Mouse (Mus musculus) midbrain, embryonic 15.5 days (tissue): ENCODE measurements around the gene Tulp3. TPM values are rescaled to one million over a fixed set of nuclear protein-coding genes. Genes with fewer than 3 reads are reported as not detected.
A peak's percentile ranks its signal among the peaks of the same experiment; 100 is the strongest.
"Not testable (repeated sequence)": the region's sequence is repeated elsewhere in the genome, so short reads cannot be mapped to it uniquely, and the experiment has no call there.

Experiments
- ATAC-seq: fragments of 200-750 bp; cut with Nextera tagmentation; replicated peaks from 2 replicates; pipeline ENCODE4 v1.8.0; 2017; ENCODE audit warnings: moderate TSS enrichment
- H3K27ac ChIP-seq: fragments of 300-500 bp; sonication (generic); 2 replicates; pipeline ENCODE4 v1.5.1; 2015; ENCODE audit warnings: mild to moderate bottlenecking, inconsistent platforms
- H3K27me3 ChIP-seq: fragments of 300-500 bp; sonication (generic); replicated peaks from 2 replicates; pipeline ENCODE4 v1.6.1; 2015; ENCODE audit warnings: inconsistent platforms
- H3K36me3 ChIP-seq: fragments of 300-500 bp; sonication (generic); replicated peaks from 2 replicates; pipeline ENCODE4 v1.6.1; 2015; ENCODE audit warnings: inconsistent platforms
- H3K4me1 ChIP-seq: fragments of 300-500 bp; sonication (generic); 2 replicates; pipeline ENCODE4 v1.6.1; 2015; ENCODE audit warnings: inconsistent platforms
- H3K4me2 ChIP-seq: fragments of 300-500 bp; sonication (generic); 2 replicates; pipeline ENCODE4 v1.6.1; 2015; ENCODE audit warnings: inconsistent platforms, mild to moderate bottlenecking, moderate library complexity
- H3K4me3 ChIP-seq: fragments of 300-500 bp; sonication (generic); 2 replicates; pipeline ENCODE4 v1.5.1; 2015; ENCODE audit warnings: mild to moderate bottlenecking, inconsistent platforms
- H3K9ac ChIP-seq: fragments of 300-500 bp; sonication (generic); 2 replicates; pipeline ENCODE4 v1.6.1; 2015; ENCODE audit warnings: mild to moderate bottlenecking, inconsistent platforms
- H3K9me3 ChIP-seq: fragments of 300-500 bp; sonication (generic); 2 replicates; pipeline ENCODE4 v1.6.1; 2016; ENCODE audit warnings: inconsistent platforms
- WGBS: fragments of 180-500 bp; shearing (Covaris S2); methylation state at CpG from one replicate; pipeline ENCODE4 v1.1.7; 2015; ENCODE audit warnings: mixed read lengths; 5-methylcytosine and 5-hydroxymethylcytosine counted together
- polyA plus RNA-seq: library from polyadenylated mRNA; unstranded; fragments of >200 nt; fragmentation: Nextera tagmentation; extraction: Ambion mirVana; gene quantifications from 2 replicates; pipeline ENCODE4 v1.2.1, GENCODE M21; 2015

Tulp3 gene
- polyA plus RNA-seq, 1 experiment from 2014 or later = 17.6 TPM

- peaks cover 44% of the 10 kb centered on the region for H3K27me3 ChIP-seq
- H3K36me3 ChIP-seq, ATAC-seq, H3K9ac ChIP-seq, H3K27ac ChIP-seq, H3K9me3 ChIP-seq, H3K4me2 ChIP-seq, H3K4me3 ChIP-seq: not testable (repeated sequence)
- peaks cover 20% of the 10 kb centered on the region for H3K4me1 ChIP-seq
- WGBS = 73% methylated on average over 3 of the region's 3 CpGs
Observed at GRCm38 (mm10) chr6:128302640-128303039, 53.0 kb downstream of the Tulp3 start.

GRCm38 (mm10) chr6:128301891-128302290, 53.8 kb downstream of the Tulp3 start:
- no peak overlapping the region for H3K4me3 ChIP-seq
- peaks cover 51% of the 10 kb centered on the region for H3K27me3 ChIP-seq
- H3K9ac ChIP-seq = no peak overlapping the region
- no peaks in the 10 kb centered on the region for H3K36me3 ChIP-seq
- H3K4me1 ChIP-seq = peaks cover 20% of the 10 kb centered on the region
- H3K27ac ChIP-seq = no peak overlapping the region
- WGBS = 85% methylated on average over 3 of the region's 3 CpGs
- H3K4me2 ChIP-seq = no peak overlapping the region
- ATAC-seq = no peak
- H3K9me3 ChIP-seq = no peaks in the 10 kb centered on the region

GRCm38 (mm10) chr6:128301458-128301857, 54.2 kb downstream of the Tulp3 start:
- Histone ChIP-seq H3K27ac (no peak overlapping the region), H3K4me2 (peak overlapping the region; percentile 100; the same call in 1 of the 2 replicates), H3K4me1 (peaks cover 20% of the 10 kb centered on the region), H3K4me3 (peak overlapping the region; percentile 65; the same call in 1 of the 2 replicates), H3K27me3 (peaks cover 53% of the 10 kb centered on the region), H3K9ac (no peak overlapping the region), H3K9me3 (no peaks in the 10 kb centered on the region), H3K36me3 (no peaks in the 10 kb centered on the region)
- 48% methylated on average over 11 of the region's 11 CpGs for WGBS
- ATAC-seq = no peak

- H3K27me3 ChIP-seq = peaks cover 53% of the 10 kb centered on the region
- peak within 1 kb of the TSS; percentile 65 for H3K4me3 ChIP-seq
- peak within 1 kb of the TSS; percentile 100 for H3K4me2 ChIP-seq
- under 1% methylated on average over 81 of the region's 81 CpGs for WGBS
- peak; percentile 78 for ATAC-seq
- peaks cover 20% of the 10 kb centered on the region for H3K4me1 ChIP-seq
- H3K9ac ChIP-seq = peak within 1 kb of the TSS; percentile 43
- H3K9me3 ChIP-seq = no peaks in the 10 kb centered on the region
- no peak within 1 kb of the TSS for H3K27ac ChIP-seq
- no peaks in the 10 kb centered on the region for H3K36me3 ChIP-seq
Observed at GRCm38 (mm10) chr6:128300134-128301001, 55.3 kb downstream of the Tulp3 start, which contains the start of gene Tead4. Gene Tead4 (minus strand): TSS chr6:128300823.

GRCm38 (mm10) chr6:128299292-128300133, 56.1 kb downstream of the Tulp3 start:
- under 1% methylated on average over 25 of the region's 25 CpGs for WGBS
- Histone ChIP-seq H3K4me3 (peak overlapping the region; percentile 65), H3K27me3 (peaks cover 53% of the 10 kb centered on the region), H3K4me2 (peak overlapping the region; percentile 100), H3K4me1 (peaks cover 20% of the 10 kb centered on the region), H3K27ac (no peak overlapping the region), H3K9ac (peak overlapping the region; percentile 43), H3K36me3 (no peaks in the 10 kb centered on the region), H3K9me3 (no peaks in the 10 kb centered on the region)
- ATAC-seq = peak; percentile 41

GRCm38 (mm10) chr6:128298246-128298645, 57.4 kb downstream of the Tulp3 start:
- H3K9ac ChIP-seq = no peak overlapping the region
- peaks cover 53% of the 10 kb centered on the region for H3K27me3 ChIP-seq
- no peaks in the 10 kb centered on the region for H3K36me3 ChIP-seq
- H3K9me3 ChIP-seq = no peaks in the 10 kb centered on the region
- H3K27ac ChIP-seq = no peak overlapping the region
- WGBS = 43% methylated on average over 7 of the region's 7 CpGs
- H3K4me1 ChIP-seq = peaks cover 20% of the 10 kb centered on the region
- no peak overlapping the region for H3K4me2 ChIP-seq
- no peak for ATAC-seq
- H3K4me3 ChIP-seq = no peak overlapping the region

- Histone ChIP-seq H3K27me3 (peaks cover 46% of the 10 kb centered on the region), H3K4me1 (peaks cover 20% of the 10 kb centered on the region)
Observed at GRCm38 (mm10) chr6:128296750-128297393, 58.8 kb downstream of the Tulp3 start.

GRCm38 (mm10) chr6:128295876-128296749, 59.5 kb downstream of the Tulp3 start:
- H3K4me1 ChIP-seq = peaks cover 18% of the 10 kb centered on the region
- H3K4me2 ChIP-seq = no peak overlapping the region
- H3K36me3 ChIP-seq = no peaks in the 10 kb centered on the region
- H3K27ac ChIP-seq = no peak overlapping the region
- no peaks in the 10 kb centered on the region for H3K9me3 ChIP-seq
- 47% methylated on average over 6 of the region's 6 CpGs for WGBS
- no peak overlapping the region for H3K4me3 ChIP-seq
- H3K9ac ChIP-seq = no peak overlapping the region
- H3K27me3 ChIP-seq = peaks cover 38% of the 10 kb centered on the region
- ATAC-seq = no peak

More at GRCm38 (mm10) chr6:128296750-128297393, 58.8 kb downstream of the Tulp3 start:
- 41% methylated on average over 11 of the region's 11 CpGs for WGBS
- H3K27ac ChIP-seq = no peak overlapping the region
- no peaks in the 10 kb centered on the region for H3K9me3 ChIP-seq
- H3K9ac ChIP-seq = no peak overlapping the region
- no peaks in the 10 kb centered on the region for H3K36me3 ChIP-seq
- H3K4me2 ChIP-seq = no peak overlapping the region
- H3K4me3 ChIP-seq = no peak overlapping the region
- ATAC-seq = no peak

- Histone ChIP-seq H3K9ac (no peak overlapping the region), H3K36me3 (no peaks in the 10 kb centered on the region), H3K4me3 (no peak overlapping the region), H3K4me2 (no peak overlapping the region), H3K27me3 (no peaks in the 10 kb centered on the region), H3K27ac (no peak overlapping the region), H3K9me3 (no peaks in the 10 kb centered on the region), H3K4me1 (no peaks in the 10 kb centered on the region)
- no peak for ATAC-seq
- WGBS = 80% methylated on average over 5 of the region's 5 CpGs
Observed at GRCm38 (mm10) chr6:128291284-128291683, 64.4 kb downstream of the Tulp3 start.

GRCm38 (mm10) chr6:128288681-128289080, 67.0 kb downstream of the Tulp3 start:
- 82% methylated on average over 6 of the region's 6 CpGs for WGBS
- H3K36me3 ChIP-seq = no peaks in the 10 kb centered on the region
- H3K27me3 ChIP-seq = no peaks in the 10 kb centered on the region
- H3K4me1 ChIP-seq = peaks cover 7% of the 10 kb centered on the region; the same call in 1 of the 2 replicates
- H3K27ac ChIP-seq = no peak overlapping the region
- H3K4me2 ChIP-seq = no peak overlapping the region
- no peak for ATAC-seq
- no peaks in the 10 kb centered on the region for H3K9me3 ChIP-seq
- no peak overlapping the region for H3K4me3 ChIP-seq
- H3K9ac ChIP-seq = no peak overlapping the region

GRCm38 (mm10) chr6:128285792-128286430, 69.7 kb downstream of the Tulp3 start:
- Histone ChIP-seq H3K4me3 (peak overlapping the region; percentile 9; the same call in 1 of the 2 replicates), H3K27ac (no peak overlapping the region), H3K9ac (no peak overlapping the region), H3K4me1 (peaks cover 7% of the 10 kb centered on the region; the same call in 1 of the 2 replicates), H3K4me2 (peak overlapping the region; percentile 24), H3K9me3 (no peaks in the 10 kb centered on the region), H3K36me3 (no peaks in the 10 kb centered on the region), H3K27me3 (no peaks in the 10 kb centered on the region)
- 14% methylated on average over 16 of the region's 16 CpGs for WGBS
- ATAC-seq = no peak
